Mouse (Mus musculus) MN1 (cell line): Measurements from ENCODE around the gene Vmn2r41.
"Not testable (repeated sequence)": the region's sequence is repeated elsewhere in the genome, so short reads cannot be mapped to it uniquely, and the experiment has no call there.

ENCODE experiments used
- DNase-seq: peaks from one replicate; pipeline ENCODE4 v3.0.0-alpha.2; 2016; ENCODE audit warnings: low spot score

The Vmn2r41 gene

DNA sequence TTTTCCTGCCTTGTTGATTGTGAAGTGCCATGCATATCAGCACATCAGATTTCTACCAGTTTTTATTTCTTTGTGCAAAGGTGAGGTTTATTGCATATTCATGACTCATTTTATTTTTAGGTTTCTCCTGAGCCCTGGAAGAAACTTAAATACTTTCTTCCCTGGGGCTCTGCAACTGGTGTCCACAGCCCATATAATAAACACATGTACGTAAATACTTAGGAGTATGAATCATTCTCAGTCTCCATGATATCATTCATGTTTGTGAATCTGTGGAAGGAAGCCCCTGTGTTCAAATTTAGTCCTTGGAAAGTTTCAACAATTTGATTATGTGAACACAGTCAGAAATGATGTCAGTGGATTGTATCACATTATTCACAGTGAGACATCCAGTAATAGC, at the start of gene Vmn2r41:
Gene Vmn2r41 (minus strand): TSS at position 101 of the 400 bp plus-strand sequence.
- DNase-seq, result not testable (repeated sequence)

DNA sequence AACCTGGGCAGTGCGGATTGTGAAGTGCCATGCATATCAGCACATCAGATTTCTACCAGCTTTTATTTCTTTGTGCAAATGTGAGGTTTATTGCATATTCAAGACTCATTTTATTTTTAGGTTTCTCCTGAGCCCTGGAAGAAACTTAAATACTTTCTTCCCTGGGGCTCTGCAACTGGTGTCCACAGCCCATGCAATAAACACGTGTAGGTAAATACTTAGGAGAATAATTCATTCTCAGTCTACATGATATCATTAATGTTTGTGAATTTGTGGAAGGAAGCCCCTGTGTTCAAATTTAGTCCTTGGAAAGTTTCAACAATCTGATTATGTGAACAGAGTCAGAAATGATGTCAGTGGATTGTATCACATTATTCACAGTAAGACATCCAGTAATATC, 38.8 kb upstream of the Vmn2r41 start, which contains the start of gene Vmn2r42:
Gene Vmn2r42 (minus strand): TSS at position 101 of the 400 bp plus-strand sequence.
- not testable (repeated sequence) for DNase-seq

DNA sequence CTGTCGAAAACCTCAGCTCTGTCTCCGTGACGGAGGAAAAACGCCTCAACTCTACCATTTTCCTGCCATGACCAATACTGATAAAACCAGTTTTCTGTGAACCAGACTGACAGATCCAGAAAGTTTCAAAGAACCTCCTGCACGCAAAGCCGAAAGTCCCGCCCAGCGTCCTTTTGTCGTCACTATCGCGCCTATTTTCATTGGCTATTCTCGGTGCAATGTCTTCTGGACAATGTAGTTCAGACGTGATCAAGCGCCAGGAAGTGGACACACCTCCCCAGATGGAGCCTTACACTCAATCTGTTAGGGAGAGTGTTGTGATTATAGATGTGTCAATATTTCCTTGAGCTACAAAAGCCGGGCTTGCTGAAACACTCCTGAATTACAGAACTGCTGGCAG, 68.6 kb downstream of the Vmn2r41 start:
- not testable (repeated sequence) for DNase-seq
